Mouse (Mus musculus): ENCODE data around the gene Apol9b.

The Apol9b gene

GRCm38 (mm10) chr15:77782449-77783014, 53.7 kb downstream of the Apol9b start:
- peak; percentile 60 for DNase-seq

- DNase-seq, result no peak
These were observed 55.4 kb downstream of the Apol9b start for GRCm38 (mm10) chr15:77784039-77784824.

DNA sequence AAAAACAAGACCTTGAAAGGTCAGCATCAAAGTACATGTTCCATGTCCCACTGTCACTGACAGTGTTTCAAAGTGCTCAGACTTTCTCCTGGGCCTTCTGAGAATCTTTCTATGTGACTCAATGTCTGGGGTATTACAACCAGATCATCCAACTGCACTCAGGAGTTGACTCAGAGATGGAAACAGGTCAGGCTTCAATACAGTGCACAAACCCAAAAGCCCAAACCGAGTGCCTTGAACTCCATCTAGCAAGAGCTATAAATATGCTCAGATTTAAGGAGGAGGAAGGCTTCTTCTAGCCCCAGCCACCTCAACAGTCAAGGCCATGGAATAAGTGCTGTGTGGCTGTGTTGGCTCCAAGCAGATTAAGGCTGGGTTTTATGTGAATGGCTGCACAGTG, 57.0 kb downstream of the Apol9b start:
- DNase-seq, result no peak
